Mouse (Mus musculus) stomach, postnatal 0 days (tissue): ENCODE data around the gene Primpol. TPM values are rescaled to one million over a fixed set of nuclear protein-coding genes. Genes with fewer than 3 reads are reported as not detected.

Source experiments
- ATAC-seq: fragments of 200-750 bp; cut with Nextera tagmentation; 2 replicates; pipeline ENCODE4 v1.8.0; 2017; ENCODE audit not compliant: low FRiP score, low TSS enrichment
- DNase-seq: peaks from one replicate; pipeline ENCODE4 v3.0.0-alpha.2; 2016; ENCODE audit warnings: low spot score
- H3K27ac ChIP-seq: fragments of 300-500 bp; sonication (generic); replicated peaks from 2 replicates; pipeline ENCODE4 v1.5.1; 2014; ENCODE audit warnings: mild to moderate bottlenecking, control low read depth
- H3K27me3 ChIP-seq: fragments of 300-500 bp; sonication (generic); 2 replicates; pipeline ENCODE4 v1.6.1; 2014; ENCODE audit warnings: low read length; ENCODE audit not compliant: control insufficient read depth, insufficient read depth
- H3K36me3 ChIP-seq: fragments of 300-500 bp; sonication (generic); 2 replicates; pipeline ENCODE4 v1.6.1; 2014; ENCODE audit warnings: low read length, mixed read lengths; ENCODE audit not compliant: control insufficient read depth, insufficient read depth
- H3K4me1 ChIP-seq: fragments of 300-500 bp; sonication (generic); replicated peaks from 2 replicates; pipeline ENCODE4 v1.6.1; 2014; ENCODE audit warnings: antibody characterized with exemption; ENCODE audit not compliant: control insufficient read depth, insufficient read depth
- H3K4me2 ChIP-seq: fragments of 300-500 bp; sonication (generic); replicated peaks from 2 replicates; pipeline ENCODE4 v1.6.1; 2014; ENCODE audit warnings: low read depth, mild to moderate bottlenecking, control low read depth, moderate library complexity
- H3K4me3 ChIP-seq: fragments of 300-500 bp; sonication (generic); 2 replicates; pipeline ENCODE4 v1.5.1; 2014; ENCODE audit warnings: low read depth, low read length, control low read depth
- H3K9ac ChIP-seq: fragments of 300-500 bp; sonication (generic); 2 replicates; pipeline ENCODE4 v1.6.1; 2014; ENCODE audit warnings: mild to moderate bottlenecking, low read length, control low read depth, mixed read lengths
- H3K9me3 ChIP-seq: fragments of 300-500 bp; sonication (generic); 2 replicates; pipeline ENCODE4 v1.6.1; 2016; ENCODE audit warnings: low read length; ENCODE audit not compliant: control insufficient read depth
- CTCF ChIP-seq: IDR thresholded peaks from 2 replicates; pipeline ENCODE4 v1.5.1; 2016; ENCODE audit warnings: antibody characterized with exemption, low read depth, mild to moderate bottlenecking, moderate library complexity
- EP300 ChIP-seq: optimal IDR thresholded peaks from 2 replicates; pipeline ENCODE3; 2016; ENCODE audit warnings: antibody characterized with exemption
- WGBS: fragments of 180-500 bp; shearing (Covaris S2); extraction: QIAGEN DNeasy Blood & Tissue Kit; methylation state at CpG from one replicate; pipeline ENCODE4 v1.1.7; 2014; 5-methylcytosine and 5-hydroxymethylcytosine counted together
- polyA plus RNA-seq: library from polyadenylated mRNA; unstranded; fragments of >200 nt; fragmentation: Nextera tagmentation; extraction: Ambion mirVana; gene quantifications from 2 replicates; pipeline ENCODE4 v1.2.1, GENCODE M21; 2015

The Primpol gene
- polyA plus RNA-seq, 1 experiment from 2014 or later, result 4.0 TPM

- Histone ChIP-seq H3K27ac (no peak overlapping the region), H3K4me3 (no peak overlapping the region), H3K27me3 (no peaks in the 10 kb centered on the region), H3K9ac (no peak overlapping the region), H3K4me1 (no peaks in the 10 kb centered on the region), H3K9me3 (no peaks in the 10 kb centered on the region), H3K4me2 (no peak overlapping the region), H3K36me3 (no peaks in the 10 kb centered on the region)
- no peak for DNase-seq
- ATAC-seq, result no peak
- WGBS, result 83% methylated on average over 7 of the region's 7 CpGs
- TF ChIP-seq CTCF (no peak), EP300 (no peak)
Measured at GRCm38 (mm10) chr8:46599314-46599904, 17.6 kb downstream of the Primpol start.

- no peak for TF ChIP-seq CTCF
- no peak for TF ChIP-seq EP300
- 95% methylated on average over 5 of the region's 5 CpGs for WGBS
- no peak overlapping the region for H3K27ac ChIP-seq
Measured at GRCm38 (mm10) chr8:46598753-46599152, 18.3 kb downstream of the Primpol start.

GRCm38 (mm10) chr8:46598114-46598513 lies 18.9 kb downstream of the Primpol start:
- WGBS, result 86% methylated on average over 2 of the region's 2 CpGs
- DNase-seq, result no peak
- ATAC-seq, result no peak
- Histone ChIP-seq H3K36me3 (no peaks in the 10 kb centered on the region), H3K27ac (no peak overlapping the region), H3K9me3 (no peaks in the 10 kb centered on the region), H3K4me2 (no peak overlapping the region), H3K4me1 (no peaks in the 10 kb centered on the region), H3K9ac (no peak overlapping the region), H3K4me3 (no peak overlapping the region), H3K27me3 (no peaks in the 10 kb centered on the region)
- TF ChIP-seq EP300 (no peak), CTCF (no peak)

More at GRCm38 (mm10) chr8:46598753-46599152, 18.3 kb downstream of the Primpol start:
- Histone ChIP-seq H3K4me2 (no peak overlapping the region), H3K9me3 (no peaks in the 10 kb centered on the region), H3K9ac (no peak overlapping the region), H3K4me3 (no peak overlapping the region), H3K4me1 (no peaks in the 10 kb centered on the region), H3K36me3 (no peaks in the 10 kb centered on the region), H3K27me3 (no peaks in the 10 kb centered on the region)
- ATAC-seq (no peak), DNase-seq (no peak)

GRCm38 (mm10) chr8:46597411-46597810 lies 19.6 kb downstream of the Primpol start:
- WGBS, result 50% methylated on average over 2 of the region's 2 CpGs

DNA sequence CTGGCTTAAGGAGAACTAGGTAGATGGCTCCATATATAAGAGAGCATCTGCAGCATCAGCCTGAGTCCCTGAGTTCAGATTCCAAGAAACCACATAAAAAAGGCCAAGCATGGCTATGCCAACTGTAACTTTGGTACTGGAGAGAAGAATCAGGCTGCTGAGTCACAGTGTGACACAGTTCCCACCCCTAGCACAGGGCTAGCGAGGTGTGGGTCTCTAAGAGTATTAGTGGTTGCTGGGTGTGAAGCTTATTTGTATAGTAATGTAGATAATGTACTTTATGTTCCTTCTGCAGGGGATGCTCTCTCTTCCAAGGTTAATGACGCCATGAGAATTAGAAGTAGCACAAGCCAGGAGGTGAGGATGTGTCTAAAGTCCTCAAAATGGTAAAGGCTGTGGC lies 20.5 kb downstream of the Primpol start:
- Histone ChIP-seq H3K36me3 (no peaks in the 10 kb centered on the region), H3K4me3 (no peak overlapping the region), H3K9ac (no peak overlapping the region), H3K27me3 (no peaks in the 10 kb centered on the region), H3K4me1 (no peaks in the 10 kb centered on the region), H3K4me2 (no peak overlapping the region), H3K9me3 (no peaks in the 10 kb centered on the region), H3K27ac (no peak overlapping the region)
- 85% methylated on average over 2 of the region's 2 CpGs for WGBS
- ATAC-seq, result peak; percentile 63; the same call in 1 of the 2 replicates
- TF ChIP-seq CTCF, result no peak
- TF ChIP-seq EP300, result no peak
- DNase-seq, result no peak

More at GRCm38 (mm10) chr8:46597411-46597810, 19.6 kb downstream of the Primpol start:
- TF ChIP-seq EP300, result no peak
- no peak for TF ChIP-seq CTCF
- Histone ChIP-seq H3K4me1 (no peaks in the 10 kb centered on the region), H3K9ac (no peak overlapping the region), H3K36me3 (no peaks in the 10 kb centered on the region), H3K4me2 (no peak overlapping the region), H3K27ac (no peak overlapping the region), H3K9me3 (no peaks in the 10 kb centered on the region), H3K4me3 (no peak overlapping the region), H3K27me3 (no peaks in the 10 kb centered on the region)
- ATAC-seq, result no peak
- no peak for DNase-seq

GRCm38 (mm10) chr8:46595593-46595992 lies 21.4 kb downstream of the Primpol start:
- ATAC-seq, result no peak
- Histone ChIP-seq H3K9me3 (no peaks in the 10 kb centered on the region), H3K27ac (no peak overlapping the region), H3K4me1 (no peaks in the 10 kb centered on the region), H3K27me3 (no peaks in the 10 kb centered on the region), H3K4me2 (no peak overlapping the region), H3K9ac (no peak overlapping the region), H3K4me3 (no peak overlapping the region), H3K36me3 (no peaks in the 10 kb centered on the region)
- DNase-seq, result no peak
- TF ChIP-seq EP300, result no peak
- no peak for TF ChIP-seq CTCF
- 91% methylated on average over 2 of the region's 2 CpGs for WGBS
